Mouse (Mus musculus) T-cell, adult 2 months (primary cell): Measurements from ENCODE around the gene Tle4.

Experiments
- DNase-seq: peaks from one replicate; pipeline ENCODE4 v3.0.0; 2022; ENCODE audit warnings: low spot score

The Tle4 gene

GRCm38 (mm10) chr19:14463281-14464079 is 134.4 kb downstream of the Tle4 start:
- DNase-seq = no peak

GRCm38 (mm10) chr19:14453486-14453885 is 144.4 kb downstream of the Tle4 start:
- DNase-seq = no peak

- DNase-seq = no peak
These were observed 146.5 kb downstream of the Tle4 start for GRCm38 (mm10) chr19:14451329-14451728.

GRCm38 (mm10) chr19:14449738-14450137 is 148.1 kb downstream of the Tle4 start:
- DNase-seq = no peak

- no peak for DNase-seq
These were observed 149.3 kb downstream of the Tle4 start for GRCm38 (mm10) chr19:14448586-14448985.

- DNase-seq = no peak
These were observed 150.4 kb downstream of the Tle4 start for GRCm38 (mm10) chr19:14447474-14447873.

- DNase-seq = no peak
These were observed 156.0 kb downstream of the Tle4 start for GRCm38 (mm10) chr19:14441861-14442260.

- no peak for DNase-seq
These were observed 160.6 kb downstream of the Tle4 start for GRCm38 (mm10) chr19:14437226-14437625.

GRCm38 (mm10) chr19:14436567-14436966 is 161.3 kb downstream of the Tle4 start:
- DNase-seq = no peak

- DNase-seq = no peak
These were observed 162.0 kb downstream of the Tle4 start for GRCm38 (mm10) chr19:14435681-14436376.

- DNase-seq = no peak
These were observed 164.0 kb downstream of the Tle4 start for GRCm38 (mm10) chr19:14433900-14434299.

- no peak for DNase-seq
These were observed 165.4 kb downstream of the Tle4 start for GRCm38 (mm10) chr19:14432436-14432835.

GRCm38 (mm10) chr19:14426920-14427319 is 170.9 kb downstream of the Tle4 start:
- no peak for DNase-seq

- no peak for DNase-seq
These were observed 171.5 kb downstream of the Tle4 start for GRCm38 (mm10) chr19:14426244-14426868.

GRCm38 (mm10) chr19:14425122-14425521 is 172.7 kb downstream of the Tle4 start:
- DNase-seq = no peak

- DNase-seq = no peak
These were observed 173.6 kb downstream of the Tle4 start for GRCm38 (mm10) chr19:14424016-14424964.

- no peak for DNase-seq
These were observed 176.2 kb downstream of the Tle4 start for GRCm38 (mm10) chr19:14421691-14422090.

- no peak for DNase-seq
These were observed 178.0 kb downstream of the Tle4 start for GRCm38 (mm10) chr19:14419886-14420285.

- no peak for DNase-seq
These were observed 181.0 kb downstream of the Tle4 start for GRCm38 (mm10) chr19:14416845-14417244.

GRCm38 (mm10) chr19:14415996-14416395 is 181.9 kb downstream of the Tle4 start:
- DNase-seq = no peak

GRCm38 (mm10) chr19:14414957-14415356 is 182.9 kb downstream of the Tle4 start:
- no peak for DNase-seq

- no peak for DNase-seq
These were observed 191.2 kb downstream of the Tle4 start for GRCm38 (mm10) chr19:14406603-14407002.
